Mouse (Mus musculus): ENCODE measurements around the gene Ccl1. TPM values are rescaled to one million over a fixed set of nuclear protein-coding genes. Genes with fewer than 3 reads are reported as not detected.

Ccl1 gene
- total RNA-seq (2015; ENCODE audit: low replicate concordance), result not detected in 2 replicates
- total RNA-seq (2017; ENCODE audit: low replicate concordance), result not detected in 2 replicates

- no peak for ATAC-seq (replicated peaks; ENCODE audit: low FRiP score, poor library complexity, severe bottlenecking)
Measured at GRCm38 (mm10) chr11:82305590-82305989, at the start of gene Ccl1. TSS of gene Ccl1 (minus strand) at chr11:82305690.

- no peak for ATAC-seq (replicated peaks; ENCODE audit: low FRiP score, poor library complexity, severe bottlenecking)
Measured at GRCm38 (mm10) chr11:82351039-82351438, 45.5 kb upstream of the Ccl1 start.

- ATAC-seq (replicated peaks; ENCODE audit: low FRiP score, poor library complexity, severe bottlenecking), result no peak
Measured at GRCm38 (mm10) chr11:82340900-82341299, 35.4 kb upstream of the Ccl1 start.

GRCm38 (mm10) chr11:82340416-82340815 is 34.9 kb upstream of the Ccl1 start:
- ATAC-seq (replicated peaks; ENCODE audit: low FRiP score, poor library complexity, severe bottlenecking), result no peak

- ATAC-seq (replicated peaks; ENCODE audit: low FRiP score, poor library complexity, severe bottlenecking), result no peak
Measured at GRCm38 (mm10) chr11:82339921-82340401, 34.5 kb upstream of the Ccl1 start.

GRCm38 (mm10) chr11:82313153-82313552 is 7.7 kb upstream of the Ccl1 start:
- no peak for ATAC-seq (replicated peaks; ENCODE audit: low FRiP score, poor library complexity, severe bottlenecking)

- no peak for ATAC-seq (replicated peaks; ENCODE audit: low FRiP score, poor library complexity, severe bottlenecking)
Measured at GRCm38 (mm10) chr11:82310336-82311045, 5.0 kb upstream of the Ccl1 start.

- no peak for ATAC-seq (replicated peaks; ENCODE audit: low FRiP score, poor library complexity, severe bottlenecking)
Measured at GRCm38 (mm10) chr11:82297895-82298294, 7.6 kb downstream of the Ccl1 start.

- no peak for ATAC-seq (replicated peaks; ENCODE audit: low FRiP score, poor library complexity, severe bottlenecking)
Measured at GRCm38 (mm10) chr11:82290841-82291240, 14.6 kb downstream of the Ccl1 start.

- ATAC-seq (replicated peaks; ENCODE audit: low FRiP score, poor library complexity, severe bottlenecking), result no peak
Measured at GRCm38 (mm10) chr11:82274149-82274812, 31.2 kb downstream of the Ccl1 start.

- no peak for ATAC-seq (replicated peaks; ENCODE audit: low FRiP score, poor library complexity, severe bottlenecking)
Measured at GRCm38 (mm10) chr11:82259131-82259530, 46.4 kb downstream of the Ccl1 start.

- ATAC-seq (replicated peaks; ENCODE audit: low FRiP score, poor library complexity, severe bottlenecking), result no peak
Measured at GRCm38 (mm10) chr11:82255601-82256000, 49.9 kb downstream of the Ccl1 start.

GRCm38 (mm10) chr11:82253421-82253820 is 52.1 kb downstream of the Ccl1 start:
- ATAC-seq (replicated peaks; ENCODE audit: low FRiP score, poor library complexity, severe bottlenecking), result no peak

GRCm38 (mm10) chr11:82251251-82251650 is 54.2 kb downstream of the Ccl1 start:
- no peak for ATAC-seq (replicated peaks; ENCODE audit: low FRiP score, poor library complexity, severe bottlenecking)

- ATAC-seq (replicated peaks; ENCODE audit: low FRiP score, poor library complexity, severe bottlenecking), result no peak
Measured at GRCm38 (mm10) chr11:82249945-82250344, 55.5 kb downstream of the Ccl1 start.

GRCm38 (mm10) chr11:82237439-82237838 is 68.1 kb downstream of the Ccl1 start:
- ATAC-seq (replicated peaks; ENCODE audit: low FRiP score, poor library complexity, severe bottlenecking), result no peak

GRCm38 (mm10) chr11:82235551-82236207 is 69.8 kb downstream of the Ccl1 start:
- ATAC-seq (replicated peaks; ENCODE audit: low FRiP score, poor library complexity, severe bottlenecking), result peak; percentile 66

GRCm38 (mm10) chr11:82233991-82234390 is 71.5 kb downstream of the Ccl1 start:
- ATAC-seq (replicated peaks; ENCODE audit: low FRiP score, poor library complexity, severe bottlenecking), result no peak

- ATAC-seq (replicated peaks; ENCODE audit: low FRiP score, poor library complexity, severe bottlenecking), result no peak
Measured at GRCm38 (mm10) chr11:82226976-82227375, 78.5 kb downstream of the Ccl1 start.

- no peak for ATAC-seq (replicated peaks; ENCODE audit: low FRiP score, poor library complexity, severe bottlenecking)
Measured at GRCm38 (mm10) chr11:82225936-82226335, 79.6 kb downstream of the Ccl1 start.

- no peak for ATAC-seq (replicated peaks; ENCODE audit: low FRiP score, poor library complexity, severe bottlenecking)
Measured at GRCm38 (mm10) chr11:82216531-82216930, 89.0 kb downstream of the Ccl1 start.
